Mouse (Mus musculus) effector memory CD4-positive, alpha-beta T cell, adult 7 months (primary cell): ENCODE results near the gene 6030458C11Rik. TPM values are rescaled to one million over a fixed set of nuclear protein-coding genes. Genes with fewer than 3 reads are reported as not detected.

Experiments
- polyA plus RNA-seq: library from polyadenylated mRNA; unstranded; fragments of 100-300 nt; shearing (Covaris generic); gene quantifications from one replicate; pipeline ENCODE4 v1.2.1, GENCODE M21; 2017

Gene 6030458C11Rik
- 18.5 TPM for polyA plus RNA-seq

DNA sequence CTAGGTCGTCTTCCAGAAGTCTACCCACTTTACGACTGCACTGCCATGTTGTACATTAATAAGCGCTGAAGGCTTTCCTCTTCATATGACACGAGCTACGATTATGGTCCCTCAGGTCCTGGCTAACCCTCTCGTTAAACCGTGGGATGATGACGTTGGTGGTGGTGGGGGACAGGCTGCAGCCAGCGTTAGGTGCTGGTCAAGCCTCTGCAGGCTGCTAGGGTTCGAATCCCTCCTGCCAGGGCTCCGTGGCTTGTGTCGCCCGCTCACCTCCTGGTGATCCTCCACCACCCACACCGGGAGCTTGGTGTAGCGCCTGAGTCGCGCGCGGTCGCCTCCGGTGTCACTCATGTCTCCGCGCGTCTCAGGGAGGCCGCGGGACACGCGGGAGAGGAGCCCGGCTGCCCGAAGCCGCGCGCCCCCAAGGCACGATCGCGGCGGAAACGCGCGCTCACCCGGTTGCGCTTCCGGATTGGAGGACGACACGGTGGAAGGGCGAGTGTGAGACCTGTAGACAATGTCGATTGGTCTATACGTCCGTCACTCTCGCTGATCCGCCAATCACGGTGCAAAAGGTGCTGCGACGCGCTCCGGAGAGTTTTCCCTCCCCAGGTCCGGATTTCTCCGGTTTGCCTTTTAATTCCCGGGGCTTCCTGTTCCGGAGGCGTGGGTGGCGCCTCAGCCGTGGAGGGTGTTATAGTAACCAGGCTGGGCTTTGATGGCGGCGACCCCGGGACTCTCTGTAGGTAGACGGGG is at the start of gene 6030458C11Rik, which contains the start of gene Drosha:
TSS of gene 6030458C11Rik (minus strand) at position 453 of the 756 bp plus-strand sequence.
TSS of gene Drosha (plus strand) at position 619 of the 756 bp plus-strand sequence.

Other genes starting within 250 kb of the 6030458C11Rik start
- gene Pdzd2, start 84.7 kb downstream of the 6030458C11Rik start, polyA plus RNA-seq, result 0.88 TPM
- gene Drosha, start 166 bp upstream of the 6030458C11Rik start, polyA plus RNA-seq, result 20.0 TPM